Mouse (Mus musculus) layer of hippocampus, adult 9-11 months (tissue): Measurements from ENCODE around the gene Pced1b.

ENCODE experiments used
- DNase-seq: peaks from one replicate; pipeline ENCODE4 v3.0.0; 2022

The Pced1b gene

GRCm38 (mm10) chr15:97287436-97288143 is 40.7 kb downstream of the Pced1b start:
- no peak for DNase-seq

- DNase-seq = peak; percentile 37
Measured at GRCm38 (mm10) chr15:97288690-97289089, 41.8 kb downstream of the Pced1b start.

- DNase-seq = no peak
Measured at GRCm38 (mm10) chr15:97289176-97289575, 42.3 kb downstream of the Pced1b start.

GRCm38 (mm10) chr15:97290351-97290750 is 43.4 kb downstream of the Pced1b start:
- DNase-seq = no peak

GRCm38 (mm10) chr15:97291291-97292050 is 44.6 kb downstream of the Pced1b start:
- no peak for DNase-seq

DNA sequence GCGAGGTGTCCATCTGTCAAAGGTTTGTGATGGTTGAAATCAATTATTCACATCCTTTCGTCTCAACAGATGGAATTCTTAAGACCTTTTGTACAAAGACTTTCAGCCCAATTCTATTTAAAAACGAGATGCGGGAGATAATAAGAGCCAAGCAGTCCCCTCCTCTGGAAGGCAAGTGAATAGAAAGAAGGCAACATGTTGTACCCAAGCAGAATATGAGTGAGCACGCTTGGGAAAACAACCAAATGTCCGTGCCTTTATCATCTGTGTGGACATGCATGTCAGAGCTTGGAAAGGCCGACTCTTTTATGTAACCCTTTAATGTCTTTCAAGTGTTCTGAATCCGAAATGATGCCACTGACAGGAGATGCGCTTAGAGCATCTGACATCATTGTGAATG is 61.0 kb downstream of the Pced1b start:
- DNase-seq = no peak

- DNase-seq = no peak
Measured at GRCm38 (mm10) chr15:97309533-97309932, 62.6 kb downstream of the Pced1b start.

GRCm38 (mm10) chr15:97310251-97310650 is 63.3 kb downstream of the Pced1b start:
- DNase-seq = no peak

- no peak for DNase-seq
Measured at GRCm38 (mm10) chr15:97311211-97311610, 64.3 kb downstream of the Pced1b start.

DNA sequence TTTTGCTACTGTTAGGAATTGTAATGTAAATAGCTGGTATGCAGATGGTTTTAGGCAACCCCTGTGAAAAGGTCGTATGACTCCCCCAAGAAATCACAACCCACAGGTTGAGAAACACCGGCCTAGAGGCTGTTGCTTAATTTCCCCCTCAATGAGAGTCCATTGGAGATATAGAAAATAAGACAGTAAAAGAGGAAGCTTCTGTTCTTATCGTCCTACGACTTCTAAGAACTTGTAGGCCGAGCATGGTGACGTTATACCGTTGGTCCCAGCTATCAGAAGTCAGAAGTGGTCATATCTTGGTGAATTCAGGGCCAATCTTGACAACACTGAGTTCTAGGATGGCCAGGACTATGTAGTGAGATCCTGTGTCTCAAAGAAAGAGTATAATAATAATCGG is 65.0 kb downstream of the Pced1b start:
- DNase-seq = no peak

- no peak for DNase-seq
Measured at GRCm38 (mm10) chr15:97314720-97315421, 68.0 kb downstream of the Pced1b start.

DNA sequence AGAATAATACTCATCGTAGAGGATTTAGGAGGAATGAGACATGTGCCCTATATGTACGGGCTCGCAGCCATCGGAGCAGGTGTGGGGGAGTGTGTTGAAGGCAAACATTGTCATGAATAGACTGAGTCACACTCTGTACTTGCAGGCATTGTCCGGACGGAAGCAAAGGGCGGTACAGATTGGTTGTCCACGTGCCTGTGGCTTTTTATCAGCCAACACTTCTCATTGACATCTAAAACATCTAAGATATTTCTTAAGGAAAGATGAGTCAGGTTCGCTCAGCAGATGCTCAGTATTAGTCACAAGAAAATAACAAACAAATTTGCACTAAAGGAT is 68.5 kb downstream of the Pced1b start:
- peak; percentile 45 for DNase-seq

GRCm38 (mm10) chr15:97318365-97319001 is 71.6 kb downstream of the Pced1b start:
- DNase-seq = no peak

GRCm38 (mm10) chr15:97322821-97323220 is 75.9 kb downstream of the Pced1b start:
- no peak for DNase-seq

GRCm38 (mm10) chr15:97323466-97323865 is 76.6 kb downstream of the Pced1b start:
- no peak for DNase-seq

- no peak for DNase-seq
Measured at GRCm38 (mm10) chr15:97324311-97324710, 77.4 kb downstream of the Pced1b start.

DNA sequence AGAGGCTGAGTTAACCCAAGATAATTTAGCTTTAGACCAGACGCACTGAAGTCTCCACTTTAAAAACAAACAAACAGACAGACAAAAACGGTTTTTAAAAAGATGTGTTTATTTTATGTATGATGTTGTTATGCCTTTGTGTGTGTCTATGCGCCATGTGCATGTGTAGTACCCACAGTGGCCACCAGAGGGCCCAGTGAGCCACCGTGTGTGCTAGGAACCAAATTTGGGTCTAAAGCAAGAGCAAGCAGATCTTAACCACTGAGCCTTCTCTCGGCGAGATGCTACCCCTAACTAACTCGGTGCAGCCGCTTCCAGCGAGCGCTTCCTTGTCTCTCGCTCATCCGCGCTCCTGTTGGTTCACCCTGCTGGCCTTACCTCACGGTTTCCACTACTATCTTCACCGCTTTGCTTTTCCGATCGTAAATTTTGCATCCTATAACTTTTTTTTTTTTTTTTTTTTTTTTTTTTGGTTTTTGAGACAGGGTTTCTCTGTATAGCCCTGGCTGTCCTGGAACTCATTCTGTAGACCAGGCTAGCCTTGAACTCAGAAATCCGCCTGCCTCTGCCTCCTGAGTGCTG is 80.7 kb downstream of the Pced1b start:
- no peak for DNase-seq

- DNase-seq = no peak
Measured at GRCm38 (mm10) chr15:97332582-97332981, 85.7 kb downstream of the Pced1b start.

DNA sequence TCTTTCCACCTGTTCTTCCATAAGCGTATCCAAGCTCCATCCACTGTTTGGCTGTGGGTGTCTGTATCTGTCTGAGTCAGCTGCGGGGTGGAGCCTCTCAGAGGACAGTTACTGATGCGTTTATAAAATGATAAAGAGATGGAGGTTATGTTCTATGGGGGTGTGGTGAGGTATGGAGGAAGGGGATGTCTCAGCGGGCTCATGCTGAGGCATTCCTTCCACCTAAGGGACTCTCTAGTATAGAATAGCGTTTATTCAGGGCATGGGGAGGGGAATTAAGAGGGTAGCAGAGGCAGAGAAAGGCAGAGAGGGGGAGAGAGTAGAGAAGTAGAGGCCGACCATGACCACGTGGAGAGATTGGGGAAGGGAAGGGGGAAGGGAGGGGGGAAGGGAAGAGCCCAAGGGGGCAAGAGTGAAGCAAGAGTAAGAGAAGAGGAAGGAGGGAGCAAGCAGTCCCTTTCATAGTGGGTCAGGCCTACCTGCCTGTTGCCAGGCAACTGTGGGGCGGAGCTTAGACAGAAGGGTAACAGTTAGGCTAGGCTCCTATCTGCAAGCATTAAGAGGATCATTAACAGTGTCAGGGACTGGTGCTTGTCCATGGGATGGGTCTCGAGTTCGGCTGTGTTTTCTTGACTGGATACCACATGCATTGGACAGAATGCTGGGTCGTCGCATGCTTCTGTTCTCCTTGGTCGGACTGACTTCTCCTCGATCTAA is 90.9 kb downstream of the Pced1b start:
- no peak for DNase-seq

- DNase-seq = no peak
Measured at GRCm38 (mm10) chr15:97338377-97339060, 91.6 kb downstream of the Pced1b start.

DNA sequence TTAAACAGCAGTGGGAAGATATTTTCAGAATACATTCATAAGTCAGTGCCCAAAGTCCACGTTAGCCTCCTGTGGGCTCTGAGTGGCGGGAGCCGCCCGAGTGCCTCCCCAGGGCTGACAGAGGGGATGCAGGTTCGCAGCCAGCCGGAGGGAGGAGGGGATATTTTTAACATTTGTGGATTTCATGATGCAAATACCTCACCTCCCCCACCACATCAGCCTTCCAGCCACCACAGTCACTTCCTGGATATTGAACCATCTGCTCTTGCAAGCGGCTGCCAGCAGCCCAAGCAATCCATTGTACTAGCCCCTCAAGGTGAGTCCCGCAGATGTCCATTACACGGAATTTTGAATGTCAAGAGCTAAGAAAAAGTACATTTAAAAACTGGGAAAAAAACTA is 95.4 kb downstream of the Pced1b start:
- DNase-seq = no peak

GRCm38 (mm10) chr15:97342945-97343344 is 96.0 kb downstream of the Pced1b start:
- no peak for DNase-seq
